Mouse (Mus musculus) hindlimb bud, embryonic 11.5 days (tissue): ENCODE measurements around the gene Ppp1r3d.

Experiments
- DNase-seq: peaks from one replicate; pipeline ENCODE4 v3.0.0-alpha.2; 2012; ENCODE audit warnings: low read depth, low spot score; ENCODE audit errors: extremely low spot score

Ppp1r3d gene

DNA sequence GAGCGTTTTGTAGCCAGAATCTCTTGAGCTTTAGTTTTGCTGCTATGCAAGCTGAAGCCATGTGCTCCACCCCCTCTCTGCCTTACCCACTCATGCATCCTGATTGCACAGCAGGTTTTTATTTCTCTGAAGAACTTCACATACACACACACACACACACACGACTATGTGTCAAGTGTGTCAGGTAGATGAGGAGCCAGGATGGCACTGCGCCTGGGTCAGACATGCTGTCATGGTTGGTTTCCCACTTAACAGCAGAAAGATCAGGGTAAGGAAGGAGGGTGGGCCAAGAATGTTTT, 827 bp upstream of the Ppp1r3d start:
- no peak for DNase-seq

DNA sequence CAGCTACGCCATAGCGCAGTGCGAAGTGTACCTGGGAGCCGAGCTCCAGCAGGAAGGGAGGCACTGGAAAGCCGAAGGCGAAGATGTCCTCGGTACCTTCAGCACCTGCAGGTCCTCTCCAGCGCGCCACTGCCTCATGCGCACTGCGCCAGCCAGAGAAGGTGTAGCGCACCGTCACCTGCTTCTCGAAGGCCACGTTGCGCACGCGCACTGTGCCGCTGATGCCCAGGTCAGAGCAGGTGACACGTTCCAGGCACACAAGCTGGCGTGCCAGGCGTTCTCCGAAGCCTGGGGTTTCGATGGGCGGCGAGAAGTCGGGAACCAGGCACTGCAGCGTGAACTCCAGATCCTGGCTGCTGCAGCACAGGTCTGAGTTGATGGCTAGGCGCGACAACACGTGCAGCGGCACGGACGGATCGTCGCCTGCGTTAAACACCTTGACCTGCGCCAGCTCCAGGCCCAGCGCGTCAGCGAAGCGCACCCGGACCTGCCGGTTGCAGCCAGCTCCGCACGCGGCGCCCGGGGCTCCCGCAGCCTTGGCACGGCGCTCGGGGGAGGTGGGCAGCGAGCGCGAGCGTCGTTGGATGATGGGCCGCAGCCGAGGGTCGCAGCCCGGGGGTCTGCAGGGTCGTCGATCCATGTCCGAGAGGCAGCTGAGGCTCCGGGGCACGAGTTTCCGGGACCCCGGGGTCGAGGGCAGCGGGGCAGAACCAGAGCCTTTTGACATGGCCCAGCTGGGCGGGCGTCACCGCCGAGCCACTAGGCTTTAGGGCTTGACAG, 601 bp downstream of the Ppp1r3d start:
- no peak for DNase-seq

DNA sequence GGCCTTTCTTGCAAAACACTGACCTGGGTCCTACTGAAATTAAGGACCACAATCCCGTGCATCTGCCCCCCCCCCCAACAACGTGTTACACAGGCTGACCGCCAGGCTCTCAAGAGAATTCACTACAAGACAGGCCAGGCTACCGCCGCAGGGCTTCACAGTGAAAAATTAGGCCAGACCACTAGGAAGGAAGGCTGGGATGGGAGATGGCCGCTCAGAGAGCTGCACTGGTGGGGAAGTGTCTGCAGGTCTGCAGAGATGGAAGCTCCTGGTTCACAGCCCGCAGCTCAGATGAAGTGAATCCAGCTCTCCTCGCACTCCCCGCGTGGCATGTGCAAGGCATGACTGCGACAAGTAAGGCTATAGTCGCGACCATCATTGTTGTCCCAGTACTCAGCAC, 1.2 kb downstream of the Ppp1r3d start:
- no peak for DNase-seq

DNA sequence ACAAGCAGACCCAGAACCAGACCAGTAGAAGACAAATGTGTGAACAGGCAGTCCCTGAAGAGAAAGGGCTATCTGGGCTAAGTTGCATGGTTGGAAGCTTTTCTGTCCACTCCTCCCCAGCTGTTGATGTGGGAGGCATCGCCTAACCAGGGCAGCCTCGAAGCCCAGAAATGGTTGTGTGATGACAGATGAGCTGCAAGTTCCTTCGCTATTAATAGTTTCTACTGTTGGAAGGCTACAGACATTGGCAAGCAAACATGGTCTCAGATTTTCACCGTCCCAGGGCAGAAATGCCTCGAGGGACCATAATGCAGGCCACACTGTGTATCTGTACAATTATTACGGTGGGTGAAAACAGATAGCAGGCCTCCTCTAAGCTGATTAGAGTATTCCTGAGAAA, 1.7 kb downstream of the Ppp1r3d start:
- no peak for DNase-seq

DNA sequence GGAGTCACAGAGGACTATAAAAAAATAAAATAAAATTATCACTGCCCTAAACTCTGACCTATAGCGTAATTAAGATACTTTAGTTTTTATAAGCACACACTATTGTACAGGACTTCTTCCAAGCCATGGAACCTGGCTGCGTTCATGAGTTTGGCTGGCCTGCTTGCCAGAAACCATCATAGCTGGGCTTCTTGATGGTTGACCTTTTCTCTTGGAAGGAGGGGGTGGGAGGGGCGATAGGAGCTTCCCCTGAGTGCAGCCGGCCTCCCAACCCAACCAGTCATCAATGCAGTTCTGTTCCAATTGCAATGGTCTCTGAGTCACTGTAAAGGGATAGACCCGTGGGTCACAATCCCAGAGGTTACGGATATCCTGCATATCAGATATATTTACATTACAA, 4.0 kb downstream of the Ppp1r3d start:
- DNase-seq: no peak

DNA sequence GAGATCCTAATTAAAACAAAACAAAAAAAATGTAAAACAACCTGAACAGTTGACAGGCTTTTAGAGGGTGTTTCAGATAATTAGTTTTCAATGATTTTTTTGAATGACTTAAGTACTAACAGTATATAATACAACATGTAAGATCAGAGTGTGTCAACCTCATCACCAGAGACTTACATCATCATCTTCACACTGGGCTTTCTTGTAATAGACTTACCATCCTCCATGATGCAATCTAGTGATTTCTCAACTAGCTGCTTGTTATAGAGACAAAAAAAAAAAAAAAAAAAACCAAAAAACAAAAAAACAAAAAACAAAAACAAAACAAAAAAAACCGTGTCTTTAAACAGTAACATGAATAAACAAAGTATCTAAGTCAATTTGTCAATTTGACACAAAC, 5.2 kb downstream of the Ppp1r3d start:
- no peak for DNase-seq

DNA sequence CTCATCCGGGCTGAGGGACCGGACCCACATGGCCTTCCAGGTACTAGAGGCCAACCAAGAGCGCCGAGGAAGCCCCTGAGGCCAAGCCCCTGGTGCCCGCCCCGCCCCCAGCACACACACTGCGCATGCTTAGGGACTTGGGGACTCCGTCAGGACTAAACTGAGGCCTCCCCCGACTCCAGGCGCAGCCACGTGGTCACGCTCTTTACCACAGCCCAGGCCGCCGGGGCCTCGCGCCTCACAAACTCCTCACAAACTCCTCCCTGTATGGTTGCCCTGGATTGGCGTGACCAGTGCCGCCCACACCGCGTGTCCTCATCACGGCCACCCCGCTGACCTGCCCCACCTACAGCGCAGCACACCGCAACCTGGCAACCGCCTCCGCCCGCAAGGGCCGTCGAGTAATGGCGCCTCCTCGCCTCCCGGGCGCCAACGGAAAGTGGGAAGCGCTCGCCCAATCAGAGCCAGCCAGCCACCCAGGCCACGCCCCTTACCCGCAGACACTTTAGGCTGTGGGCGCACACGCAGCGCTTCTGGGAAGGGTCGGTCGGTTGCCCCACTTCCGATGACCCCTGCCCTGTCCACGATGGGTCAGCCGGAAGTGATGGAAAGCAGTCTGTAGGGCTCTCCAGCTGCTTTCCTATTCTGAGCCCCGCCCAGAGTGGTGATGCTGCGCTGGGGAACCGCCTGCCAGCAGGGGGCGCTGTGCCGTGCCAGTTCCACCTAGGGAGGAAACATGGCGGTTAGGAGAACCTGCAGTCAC, 7.0 kb downstream of the Ppp1r3d start, which contains the start of gene Sycp2:
Gene Sycp2, minus strand, starts transcription at position 633 of the 763 bp plus-strand sequence.
- no peak for DNase-seq
